In genomic region chr2:100948632-100949031, GRCm38 (mm10) we compare ENCODE assay signal across 8 mouse cellular contexts.
DNase-seq lines count a peak whose midpoint lies in the region; ATAC-seq and TF ChIP-seq lines count a peak whose summit lies in the region.
"Not testable (repeated sequence)": the region's sequence is repeated elsewhere in the genome, so short reads cannot be mapped to it uniquely, and the experiment has no call there.

No protein-coding gene starts in this region.

- intact Hi-C loops in left cerebral cortex, adult 2 months (cut with DNase I), result not testable (repeated sequence)

- H3K9me3 ChIP-seq in forebrain, postnatal 0 days (ENCODE audit: low read length); liver, postnatal 0 days (ENCODE audit: low read length): not testable (repeated sequence)

- H3K4me2 ChIP-seq in forebrain, postnatal 0 days (ENCODE audit: low read depth); liver, postnatal 0 days (ENCODE audit: low read depth, low read length): not testable (repeated sequence)

- peak; percentile 27 for TF ChIP-seq CTCF in forebrain, postnatal 0 days (IDR thresholded peaks at IDR 0.05; ENCODE audit: low read depth)
- peak; percentile 36; the same call in 1 of the 2 replicates for TF ChIP-seq CTCF in kidney, adult 2 months (conservative IDR thresholded peaks at IDR 0.05; ENCODE audit: insufficient read depth, insufficient read length, low read depth, low read length)
- peak; percentile 41 for TF ChIP-seq CTCF in left cerebral cortex, adult 2 months (IDR thresholded peaks at IDR 0.05)
- TF ChIP-seq CTCF in liver, postnatal 0 days (IDR thresholded peaks at IDR 0.05; ENCODE audit: low read depth), result peak; percentile 46

- H3K36me3 ChIP-seq in forebrain, postnatal 0 days (ENCODE audit: insufficient read depth); kidney, adult 2 months (ENCODE audit: control insufficient read depth, insufficient read depth, low read length); liver, postnatal 0 days (replicated peaks; ENCODE audit: insufficient read depth, low read length): not testable (repeated sequence)

- not testable (repeated sequence) for H3K27me3 ChIP-seq in forebrain, postnatal 0 days (ENCODE audit: insufficient read depth, low read length); kidney, adult 2 months (replicated peaks; ENCODE audit: control insufficient read depth, insufficient read depth, low read length); liver, postnatal 0 days (ENCODE audit: insufficient read depth, low read length)

- ATAC-seq in forebrain, postnatal 0 days; liver, postnatal 0 days: not testable (repeated sequence)

- H3K4me1 ChIP-seq in forebrain, postnatal 0 days (ENCODE audit: insufficient read depth); kidney, adult 2 months (ENCODE audit: control insufficient read depth, insufficient read depth, low read length); liver, postnatal 0 days (ENCODE audit: insufficient read depth): not testable (repeated sequence)

- WGBS in forebrain, postnatal 0 days, result 42% methylated on average over 3 of the region's 3 CpGs
- 42% methylated on average over 3 of the region's 3 CpGs for WGBS in kidney, adult 2 months
- WGBS in liver, postnatal 0 days (ENCODE audit: insufficient replicate concordance), result 40% methylated on average over 3 of the region's 3 CpGs

- TF ChIP-seq EP300 in liver, postnatal 0 days (IDR thresholded peaks at IDR 0.05; ENCODE audit: low read depth), result not testable (repeated sequence)

- TF ChIP-seq POLR2A in kidney, adult 2 months (IDR thresholded peaks at IDR 0.05; ENCODE audit: low read depth, low read length), result not testable (repeated sequence)

- H3K9ac ChIP-seq in forebrain, postnatal 0 days; liver, postnatal 0 days (replicated peaks): not testable (repeated sequence)

- not testable (repeated sequence) for H3K4me3 ChIP-seq in forebrain, postnatal 0 days (ENCODE audit: low read depth, low read length); kidney, adult 2 months (ENCODE audit: insufficient read depth, low read depth, low read length); left cerebral cortex, adult 2 months; liver, postnatal 0 days (ENCODE audit: low read depth, low read length)

- H3K27ac ChIP-seq in forebrain, postnatal 0 days (ENCODE audit: low read depth, low read length); kidney, adult 2 months (ENCODE audit: insufficient read depth, low read depth, low read length); left cerebral cortex, adult 2 months; liver, postnatal 0 days (ENCODE audit: low read depth): not testable (repeated sequence)

- DNase-seq in ES-CJ7 (ENCODE audit: low read depth, low spot score), result peak; percentile 4
- DNase-seq in adrenal gland, postnatal 25 days, result peak; percentile 4
- DNase-seq in embryo, embryonic 10 days (ENCODE audit: low spot score), result peak; percentile 11
- DNase-seq in forebrain, postnatal 0 days; kidney, adult 2 months; left cerebral cortex, adult 2 months (ENCODE audit: extremely low spot score in 1 of 2, low spot score in 2 of 2): not testable (repeated sequence)
- peak; percentile 15 for DNase-seq in liver, postnatal 0 days
- peak; percentile 24 for DNase-seq in retina, embryonic 14.5 days (ENCODE audit: low spot score)
